Mouse (Mus musculus): ENCODE results near the gene Gm21887. TPM values are rescaled to one million over a fixed set of nuclear protein-coding genes. Genes with fewer than 3 reads are reported as not detected.
A peak's percentile ranks its signal among the peaks of the same experiment; 100 is the strongest.
"Not testable (repeated sequence)": the region's sequence is repeated elsewhere in the genome, so short reads cannot be mapped to it uniquely, and the experiment has no call there.

Gene Gm21887
- 190 and 276 TPM in 2 replicates for polyA plus RNA-seq (2016; fragmentation: Nextera tagmentation; extraction: Ambion mirVana)

DNA sequence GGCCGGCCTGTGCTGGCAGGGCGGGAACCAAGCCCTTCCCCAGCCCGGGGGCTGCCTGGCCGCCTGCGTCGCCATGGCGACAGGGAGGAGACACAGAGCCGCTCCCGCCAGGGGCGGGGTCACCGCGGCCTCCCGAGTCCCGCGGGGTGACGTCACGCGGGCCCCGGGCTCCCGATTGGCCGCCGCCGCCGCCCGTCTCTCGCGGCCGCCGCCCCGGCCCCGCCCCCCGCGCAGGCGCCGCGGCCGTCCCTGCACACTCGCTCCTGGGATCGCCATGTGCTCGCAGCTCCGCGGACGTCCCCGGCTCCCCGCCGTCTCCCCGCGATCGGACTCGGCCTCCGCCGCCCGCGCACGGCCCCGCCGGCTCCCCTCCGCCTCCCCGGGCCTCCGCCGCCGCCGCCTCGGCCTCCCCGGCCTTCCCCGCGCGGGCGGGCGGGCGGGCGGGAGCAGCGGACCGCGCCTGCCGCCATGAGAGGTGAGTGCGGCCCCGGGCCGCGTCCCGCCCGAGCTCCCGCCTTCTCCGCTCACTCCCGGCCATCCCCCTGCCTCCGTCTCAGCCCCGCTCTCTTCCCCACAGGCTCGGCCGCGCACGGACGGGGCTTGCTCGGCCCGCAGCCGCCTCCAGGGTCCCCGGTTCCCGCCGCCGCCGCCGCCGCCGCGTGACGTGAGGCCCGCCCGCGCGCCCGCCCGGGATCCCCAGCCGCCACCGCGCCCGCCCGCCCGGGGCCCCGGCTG is at the start of gene Gm21887:
TSS of gene Gm21887 (plus strand) at position 644 of the 735 bp plus-strand sequence.
- Histone ChIP-seq H3K9ac (replicated peaks) (peak within 1 kb of the TSS; percentile 83), H3K4me2 (peak within 1 kb of the TSS; percentile 33), H3K36me3 (peaks cover 16% of the 10 kb centered on the region), H3K27ac (peak within 1 kb of the TSS; percentile 68), H3K4me3 (replicated peaks) (peak within 1 kb of the TSS; percentile 54), H3K9me3 (peaks cover 45% of the 10 kb centered on the region)
- ATAC-seq (ENCODE audit: insufficient number of reproducible peaks, insufficient read depth, low FRiP score, low TSS enrichment, low read depth) = peak; percentile 88
- 73% methylated on average over 117 of the region's 118 CpGs for WGBS
- not testable (repeated sequence) for H3K4me1 ChIP-seq (replicated peaks); H3K27me3 ChIP-seq

GRCm38 (mm10) chrX:169969337-169969736 is 40.1 kb upstream of the Gm21887 start:
- no peak overlapping the region for H3K4me2 ChIP-seq

GRCm38 (mm10) chrX:169969765-169970164 is 39.7 kb upstream of the Gm21887 start:
- H3K27ac ChIP-seq; H3K4me1 ChIP-seq (replicated peaks); ATAC-seq (ENCODE audit: insufficient number of reproducible peaks, insufficient read depth, low FRiP score, low TSS enrichment, low read depth); H3K27me3 ChIP-seq; H3K4me2 ChIP-seq; H3K4me3 ChIP-seq (replicated peaks); H3K9ac ChIP-seq (replicated peaks): not testable (repeated sequence)
- H3K36me3 ChIP-seq = peaks cover 19% of the 10 kb centered on the region
- peaks cover 26% of the 10 kb centered on the region for H3K9me3 ChIP-seq
- 81% methylated on average over 3 of the region's 3 CpGs for WGBS

More at GRCm38 (mm10) chrX:169969337-169969736, 40.1 kb upstream of the Gm21887 start:
- Histone ChIP-seq H3K27ac (no peak overlapping the region), H3K4me1 (replicated peaks) (0 out of 2 replicates have a peak, but pooled peaks cover under 1% of the 10 kb centered on the region), H3K4me3 (replicated peaks) (no peak overlapping the region), H3K27me3 (no peaks in the 10 kb centered on the region), H3K9me3 (peaks cover 26% of the 10 kb centered on the region), H3K9ac (replicated peaks) (no peak overlapping the region), H3K36me3 (peaks cover 19% of the 10 kb centered on the region)
- 88% methylated on average over 1 of the region's 1 CpGs for whole genome bisulfite sequencing
- ATAC-seq (ENCODE audit: insufficient number of reproducible peaks, insufficient read depth, low FRiP score, low TSS enrichment, low read depth) = no peak

DNA sequence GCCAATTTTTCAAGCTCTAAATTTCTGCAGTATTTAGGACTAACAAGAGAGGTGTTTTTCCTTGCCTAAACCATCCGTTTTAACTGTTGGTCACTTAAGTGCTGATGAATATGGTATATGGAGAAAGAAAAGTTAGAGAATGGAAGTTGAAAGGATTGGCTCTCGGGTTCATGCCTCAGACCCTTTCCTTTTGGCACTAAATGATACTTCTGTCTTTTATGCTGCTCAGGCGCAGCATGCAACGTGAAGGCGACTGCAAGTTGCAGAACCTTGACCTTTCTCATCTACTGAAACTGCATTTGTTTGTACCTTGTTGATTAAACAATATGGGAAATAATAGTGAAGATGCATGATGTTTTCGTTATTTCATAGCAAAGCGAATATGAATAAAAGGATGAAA is 38.9 kb upstream of the Gm21887 start:
- Histone ChIP-seq H3K4me1 (replicated peaks) (peaks cover 12% of the 10 kb centered on the region; the same call in 1 of the 2 replicates), H3K9me3 (peaks cover 28% of the 10 kb centered on the region), H3K36me3 (peaks cover 20% of the 10 kb centered on the region)
- H3K9ac ChIP-seq (replicated peaks); H3K4me2 ChIP-seq; H3K27me3 ChIP-seq; H3K27ac ChIP-seq; ATAC-seq (ENCODE audit: insufficient number of reproducible peaks, insufficient read depth, low FRiP score, low TSS enrichment, low read depth); H3K4me3 ChIP-seq (replicated peaks): not testable (repeated sequence)
- WGBS = 88% methylated on average over 7 of the region's 7 CpGs

GRCm38 (mm10) chrX:169971562-169971961 is 37.9 kb upstream of the Gm21887 start:
- Histone ChIP-seq H3K4me1 (replicated peaks) (peaks cover 15% of the 10 kb centered on the region; the same call in 1 of the 2 replicates), H3K9me3 (peaks cover 33% of the 10 kb centered on the region), H3K36me3 (peaks cover 23% of the 10 kb centered on the region)
- not testable (repeated sequence) for H3K27me3 ChIP-seq; H3K9ac ChIP-seq (replicated peaks); ATAC-seq (ENCODE audit: insufficient number of reproducible peaks, insufficient read depth, low FRiP score, low TSS enrichment, low read depth); H3K4me2 ChIP-seq; H3K4me3 ChIP-seq (replicated peaks); H3K27ac ChIP-seq
- WGBS = 87% methylated on average over 6 of the region's 6 CpGs

DNA sequence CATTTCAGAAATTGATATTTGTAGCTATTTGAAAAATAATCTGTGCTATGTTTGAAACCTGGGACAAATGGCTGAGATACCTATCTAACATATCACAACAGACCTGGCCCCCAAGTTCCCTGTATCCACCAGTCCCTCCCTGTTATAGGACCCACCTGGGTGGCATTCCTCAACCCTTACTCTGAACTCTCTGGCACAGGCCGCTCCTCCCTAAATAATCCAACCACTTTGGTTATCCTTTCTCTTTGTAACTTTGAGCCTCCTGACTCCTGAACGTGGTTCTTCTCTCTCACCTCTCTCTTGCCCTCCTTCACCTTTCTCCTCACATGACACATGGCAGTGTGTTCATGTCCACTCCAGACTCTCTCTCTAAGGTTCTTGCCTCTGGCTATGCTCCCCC is 37.3 kb upstream of the Gm21887 start:
- H3K4me2 ChIP-seq; ATAC-seq (ENCODE audit: insufficient number of reproducible peaks, insufficient read depth, low FRiP score, low TSS enrichment, low read depth); H3K4me3 ChIP-seq (replicated peaks); H3K9ac ChIP-seq (replicated peaks); H3K27me3 ChIP-seq: not testable (repeated sequence)
- H3K36me3 ChIP-seq = peaks cover 26% of the 10 kb centered on the region
- H3K9me3 ChIP-seq = peaks cover 33% of the 10 kb centered on the region
- peaks cover 15% of the 10 kb centered on the region; the same call in 1 of the 2 replicates for H3K4me1 ChIP-seq (replicated peaks)
- peak overlapping the region; percentile 2; the same call in 1 of the 2 replicates for H3K27ac ChIP-seq
- WGBS = 77% methylated on average over 2 of the region's 2 CpGs

- H3K9me3 ChIP-seq = peaks cover 36% of the 10 kb centered on the region
- 75% methylated on average over 6 of the region's 6 CpGs for WGBS
Observed at GRCm38 (mm10) chrX:169972791-169973494, 36.5 kb upstream of the Gm21887 start.

DNA sequence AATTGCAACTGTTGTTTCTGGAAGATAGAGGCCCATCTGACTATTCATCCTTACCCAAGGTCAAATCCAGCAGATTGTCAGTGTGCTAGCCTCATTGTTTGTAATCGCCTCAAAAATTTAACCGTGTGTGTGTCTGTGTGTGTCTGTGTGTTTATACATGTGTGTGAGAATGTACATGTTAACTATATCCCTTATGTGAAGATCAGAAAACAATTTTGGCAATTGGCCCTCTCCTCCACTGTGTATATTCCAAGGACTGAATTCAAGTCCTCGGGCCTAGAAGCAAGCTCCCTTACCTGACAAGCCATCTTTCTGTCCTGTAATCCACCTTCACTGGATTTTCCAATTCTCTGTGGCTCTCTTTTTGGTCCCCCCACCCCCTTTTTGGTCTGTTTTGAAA is 35.7 kb upstream of the Gm21887 start:
- WGBS = 62% methylated on average over 3 of the region's 3 CpGs
- H3K27me3 ChIP-seq; H3K9ac ChIP-seq (replicated peaks); ATAC-seq (ENCODE audit: insufficient number of reproducible peaks, insufficient read depth, low FRiP score, low TSS enrichment, low read depth); H3K4me2 ChIP-seq; H3K4me3 ChIP-seq (replicated peaks): not testable (repeated sequence)
- 0 out of 2 replicates have a peak overlapping the region, but pooled peaks have one; percentile 3 for H3K27ac ChIP-seq
- peaks cover 38% of the 10 kb centered on the region for H3K36me3 ChIP-seq
- H3K4me1 ChIP-seq (replicated peaks) = peaks cover 15% of the 10 kb centered on the region; the same call in 1 of the 2 replicates
- H3K9me3 ChIP-seq = peaks cover 44% of the 10 kb centered on the region

More at GRCm38 (mm10) chrX:169972791-169973494, 36.5 kb upstream of the Gm21887 start:
- ATAC-seq (ENCODE audit: insufficient number of reproducible peaks, insufficient read depth, low FRiP score, low TSS enrichment, low read depth); H3K4me2 ChIP-seq; H3K27me3 ChIP-seq; H3K4me3 ChIP-seq (replicated peaks); H3K9ac ChIP-seq (replicated peaks); H3K27ac ChIP-seq: not testable (repeated sequence)
- peaks cover 29% of the 10 kb centered on the region for H3K36me3 ChIP-seq
- peaks cover 15% of the 10 kb centered on the region; the same call in 1 of the 2 replicates for H3K4me1 ChIP-seq (replicated peaks)

- H3K27me3 ChIP-seq; H3K4me3 ChIP-seq (replicated peaks); H3K4me2 ChIP-seq; H3K9ac ChIP-seq (replicated peaks): not testable (repeated sequence)
- peak overlapping the region; percentile 0; the same call in 1 of the 2 replicates for H3K27ac ChIP-seq
- peaks cover 50% of the 10 kb centered on the region for H3K9me3 ChIP-seq
- peaks cover 15% of the 10 kb centered on the region; the same call in 1 of the 2 replicates for H3K4me1 ChIP-seq (replicated peaks)
- WGBS = 58% methylated on average over 4 of the region's 4 CpGs
- peak; percentile 16 for ATAC-seq (ENCODE audit: insufficient number of reproducible peaks, insufficient read depth, low FRiP score, low TSS enrichment, low read depth)
- H3K36me3 ChIP-seq = peaks cover 39% of the 10 kb centered on the region
Observed at GRCm38 (mm10) chrX:169974456-169974855, 35.0 kb upstream of the Gm21887 start.

- WGBS = 52% methylated on average over 6 of the region's 6 CpGs
Observed at GRCm38 (mm10) chrX:169974974-169975373, 34.5 kb upstream of the Gm21887 start.

GRCm38 (mm10) chrX:169975681-169976131 is 33.8 kb upstream of the Gm21887 start:
- ATAC-seq (ENCODE audit: insufficient number of reproducible peaks, insufficient read depth, low FRiP score, low TSS enrichment, low read depth) = 0 out of 2 replicates have a peak, but pooled peaks have one; percentile 2
- 81% methylated on average over 3 of the region's 3 CpGs for WGBS
- H3K27ac ChIP-seq = peak overlapping the region; percentile 0

More at GRCm38 (mm10) chrX:169974974-169975373, 34.5 kb upstream of the Gm21887 start:
- H3K9ac ChIP-seq (replicated peaks); H3K27me3 ChIP-seq; H3K4me2 ChIP-seq; H3K4me3 ChIP-seq (replicated peaks): not testable (repeated sequence)
- peak overlapping the region; percentile 0 for H3K27ac ChIP-seq
- peak; percentile 64 for ATAC-seq (ENCODE audit: insufficient number of reproducible peaks, insufficient read depth, low FRiP score, low TSS enrichment, low read depth)
- peaks cover 40% of the 10 kb centered on the region for H3K36me3 ChIP-seq
- H3K9me3 ChIP-seq = peaks cover 50% of the 10 kb centered on the region
- peaks cover 15% of the 10 kb centered on the region; the same call in 1 of the 2 replicates for H3K4me1 ChIP-seq (replicated peaks)

More at GRCm38 (mm10) chrX:169975681-169976131, 33.8 kb upstream of the Gm21887 start:
- peaks cover 43% of the 10 kb centered on the region for H3K36me3 ChIP-seq
- not testable (repeated sequence) for H3K4me3 ChIP-seq (replicated peaks); H3K9ac ChIP-seq (replicated peaks); H3K27me3 ChIP-seq; H3K4me2 ChIP-seq
- peaks cover 15% of the 10 kb centered on the region; the same call in 1 of the 2 replicates for H3K4me1 ChIP-seq (replicated peaks)
- peaks cover 48% of the 10 kb centered on the region for H3K9me3 ChIP-seq
